Mouse (Mus musculus) mouse trophoblast stem cell (cell line): ENCODE measurements around the gene Ociad2.
"Not testable (repeated sequence)": the region's sequence is repeated elsewhere in the genome, so short reads cannot be mapped to it uniquely, and the experiment has no call there.

ENCODE experiments used
- in situ Hi-C, 2 experiments: fragments of 300-500 bp; cut with MseI, MboI; formaldehyde crosslinking; loops; 2 replicates in 1 of 2; 3 replicates in 1 of 2; pipeline ENCODE4 v1.15.1; 2025

Ociad2 gene

DNA sequence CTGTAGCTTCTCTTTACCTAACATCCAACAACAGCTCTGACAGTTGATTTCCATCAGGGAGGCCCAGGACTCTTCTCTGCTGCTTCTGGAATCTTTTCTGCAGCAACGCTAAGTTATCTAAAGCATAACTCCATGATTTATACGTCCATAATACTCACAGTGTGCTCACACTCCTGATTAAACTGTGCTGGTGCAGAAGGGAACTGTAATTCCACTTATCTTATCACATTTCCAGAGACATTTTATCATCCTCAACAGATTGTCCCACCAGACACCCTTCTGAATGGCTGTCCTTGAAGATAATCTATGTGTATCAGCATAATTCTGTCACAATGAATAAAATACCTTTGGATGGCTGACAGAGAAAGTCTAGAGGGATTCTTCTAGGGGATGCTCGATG, 13.2 kb upstream of the Ociad2 start:
- in situ Hi-C loops = no loop called here

DNA sequence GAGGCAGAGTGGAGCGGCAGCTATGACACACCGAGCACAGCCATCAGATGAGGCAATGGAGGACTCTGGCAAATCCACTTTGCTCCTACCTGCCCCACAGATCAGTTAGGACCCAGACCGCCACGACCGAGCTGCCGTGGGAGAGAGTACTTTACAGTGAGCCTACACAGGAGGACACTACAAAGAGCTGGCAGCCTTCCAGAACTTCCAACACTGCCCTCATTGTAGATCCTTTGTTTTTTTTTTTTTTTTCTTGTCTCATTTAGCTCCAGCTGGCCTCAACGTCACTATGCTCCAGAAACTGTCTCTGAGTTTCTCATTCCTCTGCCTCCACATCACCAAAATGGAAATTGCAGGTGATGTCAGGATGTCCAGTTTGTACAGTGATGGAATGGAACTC, 12.7 kb upstream of the Ociad2 start:
- in situ Hi-C loops = no loop called here

- in situ Hi-C loops = no loop called here
Measured at GRCm38 (mm10) chr5:73351796-73352195, 11.0 kb upstream of the Ociad2 start.

DNA sequence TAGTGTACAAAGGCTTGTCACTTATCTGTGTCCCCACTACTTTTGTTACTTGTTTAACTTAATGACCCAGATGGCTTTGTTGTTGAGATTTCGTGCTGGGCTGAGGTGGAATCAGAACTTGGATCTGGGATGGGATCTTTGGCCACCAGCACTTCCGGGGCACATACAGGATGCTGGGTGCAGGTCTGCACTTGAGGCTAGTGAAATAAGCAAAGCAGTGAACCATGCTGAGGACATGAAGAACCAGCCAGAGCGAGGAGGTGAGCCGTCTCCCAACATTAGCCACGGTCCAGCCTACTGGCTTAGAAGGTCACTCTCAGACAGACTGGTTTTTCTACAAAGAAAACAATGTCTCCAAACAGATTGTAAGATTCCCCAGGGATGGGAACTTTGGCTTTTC, 8.7 kb upstream of the Ociad2 start:
- in situ Hi-C loops = no loop called here

DNA sequence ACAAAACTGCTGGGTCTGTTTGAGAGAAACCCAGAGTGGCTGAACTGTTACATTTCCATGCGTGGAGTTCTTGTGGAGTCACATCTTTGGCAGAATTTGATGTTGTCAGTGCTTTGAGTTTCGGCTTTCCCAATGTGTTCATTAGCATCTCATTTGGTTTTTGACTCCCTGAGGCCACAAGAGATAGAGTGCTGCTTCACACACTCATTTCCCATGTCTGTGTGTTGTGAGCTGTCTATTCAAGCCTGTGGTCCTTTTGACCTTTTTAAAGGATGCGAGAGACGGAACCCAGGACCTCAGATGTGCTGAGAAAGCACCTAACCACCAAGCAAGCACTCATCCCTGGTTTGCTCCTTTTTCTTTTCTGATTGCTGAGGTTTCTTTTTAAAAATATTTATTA, 4.4 kb upstream of the Ociad2 start:
- in situ Hi-C loops = no loop called here

- in situ Hi-C loops = no loop called here
Measured at GRCm38 (mm10) chr5:73344310-73344709, 3.5 kb upstream of the Ociad2 start.

DNA sequence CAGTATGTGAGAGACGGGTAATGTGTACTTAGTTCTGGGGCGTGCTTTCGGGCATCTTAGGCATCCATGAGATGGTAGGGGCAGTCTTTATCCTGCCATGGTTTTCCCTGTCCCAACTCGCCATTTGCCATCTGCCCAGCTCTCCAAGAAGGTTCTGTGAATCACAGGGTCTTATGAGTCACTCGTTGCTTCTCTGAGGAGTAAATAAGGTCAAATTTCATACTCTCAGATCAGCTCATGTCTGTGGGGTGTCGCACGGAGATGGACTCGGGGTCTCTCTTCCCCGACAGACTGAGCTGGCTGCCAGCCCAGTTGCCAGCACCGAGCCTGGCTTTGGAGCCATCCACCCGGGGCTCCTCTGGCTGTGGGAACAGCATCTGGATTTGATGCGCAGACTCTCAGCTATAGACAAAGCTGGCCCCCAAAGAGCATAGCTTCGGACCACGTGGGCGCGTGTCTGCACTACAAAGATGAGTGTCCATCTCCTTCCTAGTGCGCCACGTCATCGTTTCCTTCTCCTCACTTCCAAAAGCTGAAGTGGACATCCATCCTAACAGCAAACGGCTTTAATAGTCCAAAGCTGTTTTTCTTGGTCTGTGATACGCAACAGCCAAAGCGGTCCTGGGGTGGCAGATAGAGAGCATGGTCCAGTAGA, 2.0 kb upstream of the Ociad2 start:
- in situ Hi-C loops = no loop called here

DNA sequence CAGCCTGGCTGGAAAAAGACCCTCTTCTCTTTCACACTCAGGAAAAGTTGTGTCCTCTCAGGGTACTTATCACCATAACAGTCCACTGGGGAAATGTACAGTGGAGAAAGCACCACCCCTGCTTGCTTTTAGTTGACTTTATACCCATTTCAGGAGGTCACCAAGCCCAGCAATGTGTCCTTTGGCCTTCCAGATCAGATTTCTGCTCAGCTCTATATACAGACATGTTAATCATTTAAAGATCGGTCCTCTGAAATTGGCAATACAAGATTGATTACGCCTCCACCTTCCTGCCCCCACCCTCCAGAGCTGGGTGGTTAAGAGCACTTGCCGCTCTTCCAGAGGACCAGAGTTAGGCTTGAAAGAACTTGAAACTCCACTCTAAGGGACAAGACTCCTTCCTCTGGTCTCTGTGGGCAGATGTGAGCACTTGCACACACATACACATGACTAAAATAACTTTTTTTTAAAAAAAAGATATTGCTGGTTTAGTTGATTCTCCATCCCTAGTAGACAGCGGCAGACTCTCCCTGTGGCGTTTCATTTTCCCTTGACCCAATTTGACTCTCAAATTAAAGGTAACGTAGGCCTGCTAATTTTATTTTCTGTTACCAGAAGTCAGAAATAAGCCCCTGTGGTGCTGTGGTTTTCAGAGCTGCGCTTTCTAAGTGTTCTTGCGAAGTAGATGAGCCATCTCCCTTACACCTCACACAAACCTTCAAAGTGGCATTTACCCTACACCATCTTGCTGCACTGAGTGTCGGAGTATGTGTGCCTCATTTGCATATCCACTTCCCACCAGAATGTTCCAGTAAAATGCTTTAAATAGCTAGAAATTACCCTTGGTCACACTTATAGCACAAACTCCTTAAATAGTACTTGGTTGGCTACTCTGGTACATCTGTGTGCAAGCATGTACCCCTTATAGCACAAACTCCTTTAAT, 777 bp downstream of the Ociad2 start:
- in situ Hi-C loops = no loop called here

DNA sequence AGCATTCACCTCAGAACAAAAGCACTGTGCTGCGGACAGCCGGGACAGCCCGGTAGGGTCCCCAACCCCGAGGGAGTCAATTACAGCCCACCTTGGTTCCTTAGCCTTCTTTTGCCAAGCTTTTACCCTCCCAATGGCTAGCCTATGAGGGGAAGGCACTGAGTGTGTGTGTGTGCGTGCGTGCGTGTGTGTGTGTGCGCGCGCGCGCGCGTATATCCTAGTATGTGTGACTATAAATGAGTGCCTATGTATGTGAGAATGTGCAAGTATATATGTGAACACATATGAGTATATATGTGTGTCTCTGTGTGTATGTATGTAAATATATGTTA, 2.0 kb downstream of the Ociad2 start:
- in situ Hi-C loops = no loop called here

DNA sequence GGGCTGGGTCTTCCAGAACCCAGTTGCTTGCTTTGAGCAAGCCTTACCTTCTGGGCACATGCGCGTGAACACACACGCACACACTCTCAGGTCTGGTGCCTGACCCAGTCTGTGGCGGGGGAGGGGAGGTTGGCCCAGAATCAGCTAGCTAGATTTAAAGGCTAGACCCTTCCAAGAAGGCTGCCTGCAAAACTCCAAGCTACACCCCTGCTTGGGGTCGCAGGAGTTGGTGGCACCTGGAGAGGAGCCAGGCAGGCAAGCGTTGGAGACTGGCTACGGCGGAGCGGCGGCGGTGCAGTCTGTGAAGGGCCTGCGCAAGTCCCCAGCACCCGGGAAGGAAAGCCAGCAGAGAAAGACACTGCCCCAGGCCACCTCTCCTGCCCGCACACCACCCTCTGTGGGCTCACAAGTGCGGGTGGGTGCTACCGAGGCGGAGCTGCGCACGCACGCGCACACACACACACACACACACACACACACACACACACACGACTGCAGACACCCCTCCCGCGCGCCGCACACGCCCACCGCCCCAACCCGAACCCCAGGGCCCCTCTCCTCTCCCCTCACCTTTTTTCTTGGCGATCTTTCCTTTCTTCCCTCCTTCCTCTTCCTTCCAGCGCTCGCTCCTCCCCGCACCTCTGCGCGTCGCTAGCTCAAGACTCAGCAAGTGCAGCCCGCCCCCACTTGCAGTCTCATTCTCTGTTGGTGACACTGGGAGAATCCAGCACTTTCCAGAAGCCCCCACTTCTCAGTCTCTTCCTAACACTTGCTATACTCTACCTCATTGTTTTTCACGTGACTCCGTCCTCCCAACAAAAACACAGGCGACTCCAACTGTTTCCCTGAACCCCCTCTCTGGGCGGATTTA, 2.6 kb downstream of the Ociad2 start:
- in situ Hi-C loops = no loop called here

- in situ Hi-C loops = no loop called here
Measured at GRCm38 (mm10) chr5:73336448-73336847, 4.4 kb downstream of the Ociad2 start.

- in situ Hi-C loops = no loop called here
Measured at GRCm38 (mm10) chr5:73331002-73331401, 9.8 kb downstream of the Ociad2 start.

- in situ Hi-C loops = no loop called here
Measured at GRCm38 (mm10) chr5:73324526-73325170, 16.2 kb downstream of the Ociad2 start.

DNA sequence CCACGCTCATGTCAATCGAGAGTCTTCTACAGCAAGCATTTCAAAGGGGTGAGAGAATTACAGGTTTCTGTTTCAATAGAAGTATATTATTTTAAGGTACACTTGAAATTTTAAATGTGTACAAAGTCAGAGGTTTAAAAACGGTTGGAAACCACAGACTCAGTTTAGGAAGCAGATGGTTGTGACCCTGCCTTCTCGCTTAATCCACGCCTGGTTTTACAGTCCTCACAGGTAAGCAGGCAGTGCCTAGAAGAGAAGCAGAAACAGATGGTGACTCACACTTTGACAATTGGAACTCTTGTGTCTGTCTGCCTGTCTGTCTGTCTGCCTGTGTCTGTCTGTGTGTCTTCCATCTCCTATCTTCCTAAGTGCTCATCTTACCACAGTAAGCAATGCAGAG, 17.2 kb downstream of the Ociad2 start:
- in situ Hi-C loops = no loop called here

GRCm38 (mm10) chr5:73322684-73323083, 18.1 kb downstream of the Ociad2 start:
- in situ Hi-C loops = not testable (repeated sequence)

DNA sequence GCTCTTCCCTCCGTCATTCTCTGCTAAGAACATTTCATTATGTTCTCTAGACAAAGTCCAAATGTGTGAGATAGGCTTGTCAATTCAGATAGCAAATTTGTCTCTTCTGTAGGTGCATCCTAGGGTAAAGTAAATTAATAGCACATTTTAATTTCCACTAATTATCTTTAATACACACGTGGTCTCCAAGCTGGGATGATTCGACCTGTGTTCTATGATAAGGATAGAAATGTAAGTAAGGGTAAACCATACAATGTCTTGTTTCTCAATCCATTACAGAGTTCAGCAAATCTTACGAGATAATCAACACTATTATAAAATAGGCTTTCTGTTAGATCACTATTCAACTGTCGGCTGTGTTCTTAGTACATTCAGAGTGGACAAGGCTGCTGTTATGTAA, 21.5 kb downstream of the Ociad2 start:
- in situ Hi-C loops = no loop called here

DNA sequence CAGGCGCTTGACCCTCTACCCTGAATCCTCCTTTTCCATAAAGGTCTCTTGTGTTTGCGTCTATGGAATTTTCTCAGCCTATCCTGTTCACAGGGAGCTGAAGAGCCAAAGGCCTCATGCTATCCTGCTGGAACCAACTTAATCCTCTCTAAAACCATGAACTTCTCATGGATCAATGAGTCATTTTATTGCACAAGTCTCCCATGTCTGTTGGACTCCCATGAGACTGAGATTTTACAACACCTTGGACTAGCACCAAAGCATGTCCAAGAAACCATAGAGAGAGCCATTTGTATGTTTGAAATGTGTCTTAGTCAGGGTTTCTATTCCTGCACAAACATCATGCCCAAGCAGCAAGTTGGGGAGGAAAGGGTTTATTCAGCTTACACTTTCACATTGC, 26.2 kb downstream of the Ociad2 start:
- in situ Hi-C loops = no loop called here

GRCm38 (mm10) chr5:73313591-73313990, 27.2 kb downstream of the Ociad2 start:
- in situ Hi-C loops = no loop called here

DNA sequence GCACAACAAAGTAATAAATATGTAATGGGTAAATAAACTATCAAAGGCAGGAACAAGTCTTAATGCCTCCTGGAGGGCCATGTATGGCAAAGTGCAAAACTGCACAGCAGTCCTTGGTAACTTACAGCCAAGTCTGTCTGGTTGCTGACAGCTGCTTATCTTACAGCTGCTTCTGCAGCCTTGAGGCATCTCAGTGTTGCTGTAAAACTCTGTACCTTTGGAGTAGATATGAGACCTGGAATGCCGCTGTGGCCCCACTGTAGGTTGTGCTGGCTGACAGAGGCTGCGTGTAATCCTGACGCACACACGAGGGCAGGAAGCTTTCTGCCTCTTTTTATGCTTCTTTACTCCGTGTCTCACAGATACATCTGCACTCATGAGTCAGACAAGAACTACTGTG, 29.4 kb downstream of the Ociad2 start:
- in situ Hi-C loops = no loop called here

- in situ Hi-C loops = no loop called here
Measured at GRCm38 (mm10) chr5:73310401-73310800, 30.4 kb downstream of the Ociad2 start.

- in situ Hi-C loops = no loop called here
Measured at GRCm38 (mm10) chr5:73309496-73309895, 31.3 kb downstream of the Ociad2 start.

DNA sequence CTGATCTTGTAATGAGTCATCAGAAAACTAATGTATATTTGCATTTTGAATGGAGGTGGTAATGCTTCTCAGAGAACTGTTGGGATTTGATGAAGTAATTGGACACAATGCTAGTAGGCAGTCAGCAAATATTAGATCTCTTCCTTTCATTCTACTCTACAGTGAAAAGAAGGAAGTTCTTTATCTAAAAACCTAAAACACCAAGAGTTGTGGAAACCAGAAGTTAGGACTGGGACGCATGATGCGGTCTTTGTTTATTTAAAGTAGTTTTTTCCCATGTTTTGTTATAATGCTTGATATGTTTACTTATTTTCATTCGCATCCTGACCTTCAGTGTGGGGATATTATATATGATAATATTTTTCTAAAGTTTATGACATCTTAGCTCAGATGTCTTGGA, 33.5 kb downstream of the Ociad2 start:
- in situ Hi-C loops = no loop called here
